8 mouse cellular contexts compared by ENCODE assay signal in the genomic region with DNA sequence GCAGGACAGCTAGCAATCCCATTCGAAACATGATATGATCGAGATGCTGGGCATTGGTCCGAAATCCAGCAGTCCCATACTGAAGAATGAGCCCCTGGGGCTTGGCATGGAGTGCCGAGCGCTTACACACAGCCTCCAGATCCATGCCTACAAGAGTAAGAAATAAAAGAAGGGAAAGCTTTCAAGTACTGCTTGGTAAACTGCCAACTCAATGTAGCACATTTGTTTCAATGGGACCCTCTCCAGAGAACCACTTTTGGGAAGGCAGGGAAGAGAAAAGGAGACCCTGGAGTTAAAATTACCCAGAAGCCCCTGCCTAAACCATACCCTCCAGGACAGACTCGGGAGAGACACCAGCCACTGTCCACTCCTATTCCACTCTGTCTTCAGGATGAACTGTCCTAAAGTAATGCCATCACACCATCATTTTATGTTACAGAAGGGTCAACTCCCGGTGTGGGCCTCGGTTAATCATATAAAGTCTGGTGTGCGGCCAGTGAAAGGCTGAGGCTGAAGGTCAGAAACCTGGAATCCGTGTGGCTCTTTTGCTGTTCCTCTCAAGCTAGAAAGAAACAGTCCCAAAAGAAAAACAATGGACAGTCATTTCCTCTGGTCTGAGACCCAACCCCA. TPM values are rescaled to one million over a fixed set of nuclear protein-coding genes. Genes with fewer than 3 reads are reported as not detected.
DNase-seq lines count a peak whose midpoint lies in the region; ATAC-seq lines count a peak whose summit lies in the region.

No protein-coding gene starts in this region.

- H3K27me3 ChIP-seq in erythroblast, embryonic 14.5 days (ENCODE audit: control insufficient read depth): no peaks in the 10 kb centered on the region
- H3K27me3 ChIP-seq in embryonic facial prominence, embryonic 14.5 days (replicated peaks; ENCODE audit: control insufficient read depth, insufficient read depth, low read length): no peaks in the 10 kb centered on the region
- no peaks in the 10 kb centered on the region for H3K27me3 ChIP-seq in midbrain, embryonic 12.5 days

- WGBS in embryonic facial prominence, embryonic 14.5 days: 75% methylated on average over 10 of the region's 10 CpGs
- 83% methylated on average over 10 of the region's 10 CpGs for WGBS in midbrain, embryonic 12.5 days

- no peak for ATAC-seq in erythroblast, adult 5-6 weeks (replicated peaks; ENCODE audit: low FRiP score, poor library complexity, severe bottlenecking)
- ATAC-seq in embryonic facial prominence, embryonic 14.5 days (ENCODE audit: low read depth): no peak
- ATAC-seq in midbrain, embryonic 12.5 days (ENCODE audit: low FRiP score, low read depth): no peak

- H3K9ac ChIP-seq in embryonic facial prominence, embryonic 14.5 days (ENCODE audit: low read depth, low read length): peak overlapping the region; percentile 82
- H3K9ac ChIP-seq in midbrain, embryonic 12.5 days (replicated peaks): 0 out of 2 replicates have a peak overlapping the region, but pooled peaks have one; percentile 69

- H3K4me1 ChIP-seq in erythroblast, embryonic 14.5 days (ENCODE audit: control insufficient read depth): peaks cover 22% of the 10 kb centered on the region
- peaks cover 15% of the 10 kb centered on the region for H3K4me1 ChIP-seq in embryonic facial prominence, embryonic 14.5 days (ENCODE audit: control insufficient read depth, insufficient read depth, low read length)
- peaks cover 15% of the 10 kb centered on the region for H3K4me1 ChIP-seq in midbrain, embryonic 12.5 days

- H3K4me3 ChIP-seq in erythroblast, embryonic 14.5 days (replicated peaks): peak overlapping the region; percentile 87
- peak overlapping the region; percentile 81 for H3K4me3 ChIP-seq in embryonic facial prominence, embryonic 14.5 days (ENCODE audit: low read depth, low read length)
- H3K4me3 ChIP-seq in midbrain, embryonic 12.5 days: peak overlapping the region; percentile 82; the same call in 1 of the 2 replicates

- peaks cover 8% of the 10 kb centered on the region for H3K36me3 ChIP-seq in erythroblast, embryonic 14.5 days (ENCODE audit: control insufficient read depth)
- H3K36me3 ChIP-seq in embryonic facial prominence, embryonic 14.5 days (ENCODE audit: control insufficient read depth, insufficient read depth, low read length): peaks cover 39% of the 10 kb centered on the region
- H3K36me3 ChIP-seq in midbrain, embryonic 12.5 days: peaks cover 20% of the 10 kb centered on the region

- peak overlapping the region; percentile 99 for H3K4me2 ChIP-seq in embryonic facial prominence, embryonic 14.5 days (ENCODE audit: low read depth, low read length)
- peak overlapping the region; percentile 99 for H3K4me2 ChIP-seq in midbrain, embryonic 12.5 days (replicated peaks)

- no peak overlapping the region for H3K27ac ChIP-seq in embryonic facial prominence, embryonic 14.5 days (replicated peaks; ENCODE audit: low read depth, low read length)
- no peak overlapping the region for H3K27ac ChIP-seq in midbrain, embryonic 12.5 days (replicated peaks)

- H3K9me3 ChIP-seq in erythroblast, embryonic 14.5 days (ENCODE audit: control insufficient read depth, low read length): no peaks in the 10 kb centered on the region
- no peaks in the 10 kb centered on the region for H3K9me3 ChIP-seq in embryonic facial prominence, embryonic 14.5 days (ENCODE audit: control insufficient read depth, low read length)
- H3K9me3 ChIP-seq in midbrain, embryonic 12.5 days: no peaks in the 10 kb centered on the region

- DNase-seq in embryonic facial prominence, embryonic 14.5 days (ENCODE audit: low spot score): no peak
- DNase-seq in kidney, adult 8-10 months: peak; percentile 50 to 52
- no peak for DNase-seq in right cerebral cortex, adult 18-20 months
- DNase-seq in cerebellum, postnatal 36 days: no peak
- DNase-seq in right cerebral cortex, adult 2 months (ENCODE audit: low spot score in 2 of 2): no peak

RNA-seq across cellular contexts. Expression of gene Pgm3, which starts 1.3 kb away (rescaled TPM):
- 0.01 and 0.04 TPM in 2 replicates for polyA plus RNA-seq in erythroblast, embryonic 14.5 days (2012)
- 5.8 and 7.3 TPM in 2 replicates for total RNA-seq in erythroblast, adult 5-6 weeks (2015; ENCODE audit: low replicate concordance)
- 1.8 and 2.7 TPM in 2 replicates for total RNA-seq in erythroblast, adult 5-6 weeks (2017; ENCODE audit: low replicate concordance)
- polyA plus RNA-seq in embryonic facial prominence, embryonic 14.5 days (2014; fragmentation: Nextera tagmentation; extraction: Ambion mirVana): 38.9 and 39.5 TPM in 2 replicates
- polyA plus RNA-seq in midbrain, embryonic 12.5 days (2016; fragmentation: Nextera tagmentation; extraction: Ambion mirVana): 38.8 and 40.3 TPM in 2 replicates

RNA-seq across cellular contexts. Expression of gene Rwdd2a, which starts 1.4 kb away (rescaled TPM):
- polyA plus RNA-seq in erythroblast, embryonic 14.5 days (2012): not detected in 2 replicates
- total RNA-seq in erythroblast, adult 5-6 weeks (2015; ENCODE audit: low replicate concordance): not detected in 2 replicates
- total RNA-seq in erythroblast, adult 5-6 weeks (2017; ENCODE audit: low replicate concordance): 0.34 and 1.3 TPM in 2 replicates
- polyA plus RNA-seq in embryonic facial prominence, embryonic 14.5 days (2014; fragmentation: Nextera tagmentation; extraction: Ambion mirVana): 3.6 and 4.7 TPM in 2 replicates
- 4.0 and 4.3 TPM in 2 replicates for polyA plus RNA-seq in midbrain, embryonic 12.5 days (2016; fragmentation: Nextera tagmentation; extraction: Ambion mirVana)

Comparison
In these comparisons a context has a peak if more than half of its experiments do, and no peak if none do; other contexts are left out.
1. DNase-seq: peak in kidney, adult 8-10 months (2 of 2); none in embryonic facial prominence, embryonic 14.5 days (single experiment), right cerebral cortex, adult 18-20 months (single experiment), cerebellum, postnatal 36 days (0 of 2) and right cerebral cortex, adult 2 months (0 of 2).
2. RNA of gene Pgm3, which starts 1.3 kb away (polyA plus RNA-seq): 38.8 to 40.3 TPM in midbrain, embryonic 12.5 days and 38.9 to 39.5 TPM in embryonic facial prominence, embryonic 14.5 days; 0.01 to 0.04 TPM in erythroblast, embryonic 14.5 days; every median in the first group is over 10 times any median in the second.
3. Peak in every context shown above with its lines, with median percentiles within 50 percentile points of each other: H3K4me3 ChIP-seq.